Comparison of ENCODE assay signal across 27 mouse cellular contexts in genomic region chr12:104721011-104721410, GRCm38 (mm10).
"Had no signal": no experiment of that assay in that cellular context is flagged by ENCODE, and none has a peak within 500 bp of the region (broad histone marks: within the 10 kb centered on the region; RNA-seq: fewer than 3 reads in every experiment).

No protein-coding gene starts in this region.

- H3K9ac ChIP-seq: kidney, embryonic 15.5 days; limb, embryonic 12.5 days; limb, embryonic 15.5 days; liver, embryonic 12.5 days; liver, embryonic 15.5 days; lung, embryonic 15.5 days; midbrain, embryonic 13.5 days had no signal

- H3K27ac ChIP-seq: kidney, embryonic 15.5 days; left cerebral cortex, adult 2 months; limb, embryonic 12.5 days; limb, embryonic 15.5 days; liver, embryonic 12.5 days; liver, embryonic 15.5 days; lung, embryonic 15.5 days; midbrain, embryonic 10.5 days; midbrain, embryonic 13.5 days; stomach, postnatal 0 days had no signal

- H3K4me3 ChIP-seq: kidney, embryonic 15.5 days; left cerebral cortex, adult 2 months; limb, embryonic 12.5 days; limb, embryonic 15.5 days; liver, embryonic 12.5 days; liver, embryonic 15.5 days; lung, embryonic 15.5 days; megakaryocyte, embryonic 14.5 days; midbrain, embryonic 10.5 days; midbrain, embryonic 13.5 days; myocyte had no signal

- ATAC-seq: liver, embryonic 12.5 days; midbrain, embryonic 13.5 days; midbrain, embryonic 16.5 days had no signal

- H3K27me3 ChIP-seq: kidney, embryonic 15.5 days; limb, embryonic 12.5 days; limb, embryonic 15.5 days; liver, embryonic 12.5 days; liver, embryonic 15.5 days; lung, embryonic 15.5 days; megakaryocyte, embryonic 14.5 days; midbrain, embryonic 13.5 days had no signal

- H3K4me2 ChIP-seq: kidney, embryonic 15.5 days; limb, embryonic 12.5 days; limb, embryonic 15.5 days; liver, embryonic 12.5 days; liver, embryonic 15.5 days; lung, embryonic 15.5 days; midbrain, embryonic 13.5 days had no signal

- DNase-seq: kidney, adult 11 months; kidney, adult 8-10 months; kidney, postnatal 10 days; kidney, postnatal 36 days; left cerebral cortex, postnatal 4 days; lung, adult 18-20 months; lung, postnatal 10 days; lung, postnatal 36 days; right cerebral cortex, adult 18-20 months; right cerebral cortex, postnatal 14 days; right cerebral cortex, postnatal 4 days; thymus, adult 2 months; thymus, postnatal 14 days; thymus, postnatal 4 days had no signal

- H3K4me1 ChIP-seq: kidney, embryonic 15.5 days; liver, embryonic 15.5 days; lung, embryonic 15.5 days; midbrain, embryonic 10.5 days; midbrain, embryonic 13.5 days had no signal

- H3K9me3 ChIP-seq: kidney, embryonic 15.5 days; limb, embryonic 12.5 days; limb, embryonic 15.5 days; liver, embryonic 12.5 days; liver, embryonic 15.5 days; lung, embryonic 15.5 days; megakaryocyte, embryonic 14.5 days; midbrain, embryonic 10.5 days; midbrain, embryonic 13.5 days had no signal
